Mouse (Mus musculus): ENCODE measurements around the gene Numb.

DNA sequence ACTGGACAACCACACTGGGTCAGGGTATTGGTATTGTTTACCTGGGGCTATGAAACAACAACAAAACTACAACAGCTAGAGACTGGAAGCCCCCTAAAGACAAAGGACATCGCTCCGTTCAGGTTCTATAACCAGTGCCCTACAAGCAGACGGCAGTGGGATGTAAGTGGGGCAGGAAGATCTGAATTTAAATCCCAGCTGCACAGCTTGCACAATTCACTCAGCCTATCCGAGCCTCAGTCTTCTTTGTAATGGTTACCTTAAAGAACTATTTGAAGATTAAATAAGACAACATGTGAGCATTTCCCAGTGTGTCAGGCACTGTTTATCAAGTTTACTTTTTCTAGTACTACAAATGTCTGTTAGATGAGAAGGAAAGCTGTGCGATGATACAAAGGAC lies 123.4 kb downstream of the Numb start:
- no peak for TF ChIP-seq CTCF (IDR thresholded peaks at IDR 0.05; ENCODE audit: control insufficient read depth, insufficient read depth, insufficient replicate concordance, low read depth, low read length)
- TF ChIP-seq POLR2A (IDR thresholded peaks at IDR 0.05; ENCODE audit: control insufficient read depth, low read depth, low read length): no peak

Measured in testis, adult 2 months (tissue).